Mouse (Mus musculus) heart, adult 2 months (tissue): ENCODE data around the gene Lmo4.

Experiments
- CTCF ChIP-seq: fragments of 200-600 bp; IDR thresholded peaks from 2 replicates; pipeline ENCODE4 v1.8.1; 2022; ENCODE audit warnings: antibody characterized with exemption, mild to moderate bottlenecking, moderate library complexity
- EP300 ChIP-seq: fragments of 200-500 bp; IDR thresholded peaks from 2 replicates; pipeline ENCODE4 v1.6.1; 2011; ENCODE audit warnings: low read depth, low read length, control low read depth; ENCODE audit not compliant: insufficient read depth
- POLR2A ChIP-seq: fragments of 200-500 bp; IDR thresholded peaks from 2 replicates; pipeline ENCODE4 v1.6.1; 2011; ENCODE audit warnings: mild to moderate bottlenecking, low read depth, low read length, control low read depth; ENCODE audit not compliant: insufficient read depth

- TF ChIP-seq CTCF (no peak), EP300 (no peak), POLR2A (no peak)
These were observed 36.1 kb upstream of the Lmo4 start for GRCm38 (mm10) chr3:144241161-144241560.
